Mouse (Mus musculus): ENCODE data around the gene Rapsn.

Gene Rapsn

DNA sequence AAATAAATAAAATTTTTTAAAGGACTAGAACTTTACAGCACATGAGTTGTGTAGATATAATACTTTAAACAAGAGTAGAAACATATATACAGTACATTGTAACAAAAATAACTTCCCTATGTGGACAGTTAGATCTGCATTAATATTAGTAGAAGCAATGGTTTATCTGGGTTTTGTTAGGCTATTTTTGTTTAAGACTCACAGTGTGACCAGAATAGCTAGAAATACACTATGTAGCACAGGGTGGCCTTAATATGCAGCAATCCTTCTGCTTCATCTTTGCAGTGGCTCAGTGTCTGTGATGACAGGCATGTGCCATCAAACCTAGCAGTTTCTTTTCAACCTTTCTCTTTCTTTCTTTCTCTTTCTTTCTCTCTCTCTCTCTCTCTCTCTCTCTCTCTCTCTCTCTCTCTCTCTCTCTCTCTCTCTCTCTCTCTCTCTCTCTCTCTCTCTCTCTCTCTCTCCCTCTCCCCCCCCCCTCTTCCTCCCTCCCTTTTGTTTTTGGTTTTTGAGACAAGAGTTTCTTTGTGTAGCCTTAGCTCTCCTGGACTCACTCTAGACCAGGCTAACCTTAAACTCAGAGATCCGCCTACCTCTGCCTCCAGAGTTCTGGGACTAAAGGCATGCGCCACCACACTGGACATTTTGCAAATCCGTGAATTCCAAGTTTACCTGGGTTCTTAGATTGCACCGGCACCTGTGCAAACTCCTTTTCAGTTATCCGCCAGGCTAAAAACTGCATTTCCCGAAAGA, 17.9 kb downstream of the Rapsn start:
- no peak for DNase-seq (ENCODE audit: low spot score in 2 of 2)

DNA sequence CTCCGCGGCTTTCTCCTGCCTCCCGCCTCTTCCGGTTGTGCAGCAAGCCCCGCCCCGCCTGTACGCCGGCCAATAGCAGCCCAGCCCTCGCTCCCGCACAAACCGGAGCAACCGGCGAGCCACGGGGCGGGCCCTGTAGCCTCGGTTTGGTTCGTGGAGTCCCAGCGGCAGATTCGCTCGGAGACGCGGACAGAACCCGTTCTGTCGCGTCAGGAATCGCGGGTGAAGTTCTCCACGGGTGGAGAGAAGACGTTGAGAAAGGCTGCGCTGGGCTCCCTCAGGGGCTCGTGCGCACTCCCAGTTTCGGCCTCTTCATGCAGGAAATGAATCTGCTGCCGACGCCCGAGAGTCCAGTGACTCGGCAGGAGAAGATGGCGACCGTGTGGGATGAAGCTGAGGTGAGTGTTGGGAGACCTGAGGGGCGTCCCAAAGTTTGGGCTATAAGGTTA, 18.5 kb downstream of the Rapsn start, which contains the start of gene Psmc3:
Gene Psmc3 (plus strand): TSS at position 76 of the 449 bp plus-strand sequence.
- DNase-seq (ENCODE audit: low spot score in 2 of 2) = peak; percentile 95 to 98

DNA sequence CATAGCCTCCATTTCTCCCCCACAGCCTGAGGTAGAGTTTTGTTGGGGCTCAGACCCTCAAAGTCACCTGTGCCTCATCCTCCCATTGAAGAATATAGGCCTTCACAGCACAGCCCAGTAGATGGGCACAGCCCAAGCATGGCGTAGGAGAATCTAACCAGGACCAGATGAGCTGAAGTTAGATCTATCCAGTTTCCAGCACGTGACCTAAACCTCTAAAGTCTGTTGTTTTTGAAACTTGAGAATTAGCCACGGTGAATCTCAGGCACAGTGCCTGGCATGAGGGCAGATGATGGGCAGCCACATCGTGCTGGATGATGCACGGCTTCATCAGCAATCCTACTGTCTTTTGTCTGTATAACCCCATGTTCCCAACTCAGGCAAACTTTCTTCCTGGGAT, 23.0 kb downstream of the Rapsn start:
- DNase-seq (ENCODE audit: low spot score in 2 of 2) = no peak

DNA sequence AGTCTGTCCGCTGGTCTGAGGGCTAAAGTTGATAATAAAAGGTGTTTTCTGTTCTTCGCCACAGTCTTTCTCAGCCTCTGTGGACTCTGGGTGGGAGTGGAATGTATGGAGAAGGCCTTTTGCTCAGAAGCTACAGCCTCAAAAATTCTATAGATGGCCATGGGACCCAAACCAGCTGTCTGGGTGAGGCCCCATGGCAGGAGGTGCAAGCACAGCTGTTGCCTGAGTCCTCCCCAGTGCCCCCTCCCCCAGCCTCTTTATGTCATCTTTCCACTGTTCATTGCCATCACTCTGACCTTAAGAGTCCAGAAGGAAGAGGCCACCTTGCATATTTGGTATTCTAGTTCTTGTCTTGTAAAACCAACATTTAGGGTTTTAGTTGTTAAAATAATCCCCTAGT, 24.0 kb downstream of the Rapsn start:
- no peak for DNase-seq (ENCODE audit: low spot score in 2 of 2)

DNA sequence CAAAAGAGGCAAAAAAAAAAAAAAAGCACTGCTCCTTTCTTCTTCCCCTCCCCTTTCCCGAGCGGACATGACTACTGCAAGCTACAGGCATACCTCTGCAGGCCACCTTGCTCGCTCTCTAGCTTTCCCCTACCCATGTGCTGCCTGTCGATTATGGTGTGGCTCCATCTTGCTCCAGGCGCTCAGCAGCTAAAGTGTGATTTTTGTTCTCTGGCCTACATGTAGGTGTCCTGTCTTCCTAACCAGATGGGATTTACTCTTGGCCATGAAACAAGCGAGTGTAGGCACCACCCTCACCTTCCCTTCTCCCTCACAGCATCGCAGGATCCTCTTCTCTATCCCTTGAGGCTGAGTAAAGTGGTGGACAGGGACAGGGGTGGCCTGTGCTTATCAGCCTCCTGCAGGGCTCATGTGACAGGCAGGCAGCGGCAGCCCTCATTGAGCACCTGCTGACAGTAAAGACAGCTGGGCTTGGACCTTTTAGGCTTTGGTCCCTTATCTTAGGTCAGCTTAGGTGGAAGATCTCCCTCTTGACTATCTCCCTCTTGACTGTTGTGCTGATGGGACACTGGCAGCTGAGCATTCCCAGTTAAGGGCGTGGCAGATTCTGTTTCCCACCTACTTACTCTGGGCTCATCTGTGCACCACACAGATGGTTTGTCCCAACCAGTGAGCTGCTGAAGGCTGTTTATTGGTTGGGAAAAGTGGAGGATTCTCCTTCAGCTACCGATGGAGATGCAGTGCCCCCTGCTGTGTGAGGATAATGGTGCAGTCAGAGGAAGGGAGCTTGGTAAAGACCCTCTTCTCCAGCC, 25.3 kb downstream of the Rapsn start:
- no peak for DNase-seq (ENCODE audit: low spot score in 2 of 2)

DNA sequence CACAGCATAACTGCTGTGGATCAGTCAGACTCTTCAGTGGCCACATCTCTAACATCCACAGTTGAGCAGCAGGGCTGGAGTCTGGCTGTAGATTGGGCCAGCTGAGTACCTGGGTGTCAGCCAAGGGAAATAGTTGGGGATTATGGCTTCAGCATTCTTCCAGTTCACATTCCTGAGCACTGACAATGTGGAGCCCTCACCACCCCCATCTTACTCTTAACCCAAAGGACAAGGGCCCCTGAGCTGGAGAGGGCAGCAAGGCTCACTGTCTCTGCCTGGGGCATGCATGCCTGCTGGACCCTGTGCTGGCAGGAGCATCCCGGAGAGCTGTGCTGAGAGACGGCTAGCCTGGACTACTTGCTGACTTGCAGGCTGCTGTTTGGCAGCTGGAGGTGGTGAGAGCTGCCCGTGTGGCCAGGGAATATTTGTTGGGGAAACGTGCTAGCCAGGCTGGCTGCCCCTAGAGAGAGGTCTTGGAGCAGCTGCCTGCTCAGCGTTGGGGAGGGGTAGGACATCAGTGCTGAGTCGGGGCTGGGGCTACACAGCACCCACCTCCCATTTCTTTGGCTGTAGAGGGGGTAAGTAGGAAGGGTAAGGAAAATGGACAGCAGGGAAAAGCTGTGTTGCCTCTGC, 26.5 kb downstream of the Rapsn start:
- no peak for DNase-seq (ENCODE audit: low spot score in 2 of 2)

DNA sequence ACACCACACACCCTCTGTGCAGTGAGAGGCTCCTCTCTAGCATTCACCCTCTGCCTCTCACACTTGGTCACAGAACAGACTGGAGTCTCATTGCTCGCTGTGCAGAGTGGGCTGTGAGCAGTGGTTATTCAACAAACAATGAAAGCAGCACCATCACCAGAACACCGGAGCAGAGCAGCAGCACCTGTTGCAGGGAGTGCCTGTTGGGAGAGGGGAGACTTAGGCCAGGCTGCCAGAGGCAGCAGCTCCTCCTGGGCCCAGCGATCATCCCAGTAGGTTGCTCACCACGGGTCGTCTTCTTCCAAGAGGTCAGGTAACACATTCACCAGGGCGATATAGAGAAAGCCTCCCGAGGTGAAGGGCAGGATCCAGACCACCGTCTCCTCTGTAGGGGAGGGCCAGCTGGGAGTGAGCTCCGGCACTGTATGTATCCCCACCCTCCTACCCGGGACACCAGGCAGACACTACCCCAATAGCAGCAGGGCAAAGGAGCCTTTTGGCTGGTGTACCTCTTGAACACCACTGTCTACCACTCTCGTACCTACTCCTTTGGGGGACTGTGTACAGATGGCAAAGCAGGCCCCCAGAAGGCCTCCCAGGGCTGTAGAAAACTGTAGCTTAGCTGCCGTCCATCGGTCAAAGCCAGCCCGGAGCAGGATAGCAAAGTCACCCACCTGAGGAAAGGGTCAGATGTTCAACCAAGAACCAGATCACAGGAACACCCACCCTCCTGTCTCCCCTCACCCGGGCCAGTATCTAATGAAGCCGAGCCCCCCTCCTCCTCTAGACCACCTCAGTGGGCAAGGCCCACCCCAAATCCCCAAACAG, 27.6 kb downstream of the Rapsn start:
- no peak for DNase-seq (ENCODE audit: low spot score in 2 of 2)

DNA sequence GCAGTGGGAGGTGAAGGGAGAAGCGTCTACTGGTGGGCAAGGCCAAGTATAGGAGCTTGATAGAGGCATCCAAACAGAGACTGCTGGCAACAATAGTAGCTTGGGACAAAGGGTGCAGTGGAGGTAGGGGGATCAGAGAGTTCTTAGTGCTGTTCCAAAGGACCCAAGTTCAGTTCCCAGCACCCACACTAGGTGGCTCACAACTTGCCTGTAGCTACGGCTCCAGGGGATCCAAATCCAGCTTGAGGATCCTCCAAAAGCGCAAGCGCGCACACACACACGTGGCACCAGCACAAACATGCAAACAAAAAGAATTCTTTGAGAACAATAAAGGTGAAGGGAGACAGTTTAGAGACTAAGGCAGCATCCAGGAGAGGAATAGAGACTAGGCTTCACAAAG, 28.8 kb downstream of the Rapsn start:
- no peak for DNase-seq (ENCODE audit: low spot score in 2 of 2)

DNA sequence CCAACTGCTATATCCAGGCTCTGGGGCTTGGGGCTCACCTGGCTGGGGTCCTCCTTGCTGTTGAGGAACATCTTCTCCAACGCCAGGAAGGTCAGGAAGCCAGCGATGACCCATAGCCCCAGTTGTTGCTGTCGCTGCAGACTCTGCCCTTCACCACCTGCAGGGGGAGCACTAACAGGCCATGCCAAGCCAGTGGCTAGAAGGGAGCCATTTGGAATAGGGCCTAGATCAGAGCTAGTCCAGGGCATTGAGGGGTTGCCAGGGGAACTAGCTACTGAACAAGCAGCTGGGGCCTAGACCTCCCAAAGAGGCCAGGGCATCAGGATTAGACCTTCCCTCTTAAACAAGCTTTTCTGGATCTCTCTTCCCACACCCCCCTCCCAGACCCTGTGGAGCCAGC, 30.1 kb downstream of the Rapsn start:
- DNase-seq (ENCODE audit: low spot score in 2 of 2) = peak in 1 of 2 experiments; percentile 73

DNA sequence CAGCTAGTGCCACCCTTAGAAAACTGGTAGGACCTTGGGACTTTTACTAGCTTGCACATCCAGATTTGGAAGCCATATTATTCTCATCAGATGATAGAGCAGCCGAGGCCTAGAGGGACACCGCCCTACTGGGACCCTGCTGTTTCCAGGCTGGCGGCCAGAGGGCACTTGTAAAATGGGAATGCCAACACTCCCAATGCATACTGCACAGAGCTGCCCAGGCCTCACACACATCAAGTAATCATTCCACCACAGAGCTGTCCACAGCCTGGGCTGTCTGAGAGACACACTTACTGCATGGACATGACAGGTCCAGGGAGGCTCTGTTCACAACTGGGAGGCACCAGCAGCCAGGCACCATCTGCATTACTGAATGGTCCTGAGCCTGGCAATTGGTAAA, 31.0 kb downstream of the Rapsn start:
- no peak for DNase-seq (ENCODE audit: low spot score in 2 of 2)

DNA sequence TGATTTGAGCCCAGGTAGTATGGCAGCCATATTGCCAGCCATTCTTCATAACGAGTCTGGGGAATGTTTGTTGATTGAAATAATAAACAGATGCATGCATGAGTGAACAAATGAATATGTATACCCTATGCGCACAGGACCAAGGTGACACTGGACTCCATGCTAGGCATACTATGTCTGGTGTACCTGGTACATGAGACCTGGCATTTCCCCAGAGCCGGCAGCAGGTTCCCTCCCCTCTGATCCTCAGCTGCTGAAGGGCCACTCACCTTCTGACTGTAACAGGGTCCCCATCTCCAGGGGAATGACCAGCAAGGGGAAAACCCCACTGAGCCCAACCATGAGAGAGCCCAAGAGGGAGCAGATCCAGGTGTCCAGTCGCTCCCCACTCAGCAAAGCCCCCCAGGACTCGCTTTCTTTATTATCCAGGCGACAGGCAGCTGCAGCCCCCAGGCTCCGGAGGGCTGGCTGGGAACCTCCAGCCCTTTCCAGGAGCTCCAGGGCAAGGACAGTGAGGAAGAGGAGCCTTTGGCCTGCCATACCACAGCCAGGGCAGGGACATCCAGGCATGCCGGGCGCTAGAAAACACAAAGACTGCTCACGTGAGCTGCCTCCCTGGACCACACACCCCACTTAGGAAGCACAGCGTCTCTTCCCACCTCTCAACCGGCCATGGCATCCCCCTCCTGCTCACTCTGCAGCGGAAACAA, 32.9 kb downstream of the Rapsn start:
- no peak for DNase-seq (ENCODE audit: low spot score in 2 of 2)

DNA sequence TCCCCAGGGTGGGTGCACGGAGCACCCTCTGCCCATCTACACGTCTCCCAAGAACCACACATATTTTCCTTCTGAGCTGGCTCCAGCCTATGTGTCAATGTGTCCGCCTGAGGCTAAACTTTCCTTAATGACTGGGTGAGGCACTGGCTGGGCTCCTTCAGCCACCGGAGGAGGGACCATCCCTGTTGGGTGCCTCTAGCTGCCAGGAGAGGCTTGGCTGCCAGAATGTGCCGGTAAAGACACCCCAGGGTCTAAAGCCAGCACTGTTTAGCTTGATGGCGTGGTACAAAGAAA, 33.4 kb downstream of the Rapsn start:
- DNase-seq (ENCODE audit: low spot score in 2 of 2) = no peak

DNA sequence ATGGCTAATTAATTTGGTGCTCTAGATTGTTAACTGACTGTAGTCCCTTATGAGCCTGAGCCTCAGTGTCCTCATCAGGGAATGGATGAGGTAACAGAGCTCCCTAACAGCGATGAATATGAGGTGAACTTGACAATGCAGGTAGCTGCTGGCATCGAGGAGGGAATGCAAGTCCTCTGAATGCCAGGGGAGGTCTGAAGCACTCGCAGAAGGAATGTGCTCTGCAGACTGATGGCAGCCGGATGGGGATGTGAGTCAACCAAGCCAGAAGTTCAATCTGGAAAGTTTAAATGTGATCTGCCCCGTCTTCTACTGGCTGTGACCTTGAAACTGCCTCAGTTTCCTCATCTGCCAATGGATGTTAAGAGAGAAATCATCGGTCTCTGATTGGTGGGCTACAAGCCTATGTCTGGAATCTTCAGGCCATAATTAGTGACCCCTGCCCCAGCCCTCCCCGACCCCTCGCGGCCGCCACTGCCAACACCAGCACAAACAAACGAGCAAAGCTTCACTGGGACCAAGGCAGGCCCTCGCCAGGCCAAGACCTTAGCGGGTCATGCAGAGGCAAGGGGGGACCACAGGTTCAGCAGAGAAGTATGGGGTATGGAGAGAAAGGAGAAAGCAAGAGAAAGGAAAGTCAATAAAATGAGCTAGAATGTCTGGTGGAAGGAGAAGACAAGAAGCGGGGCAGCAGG, 34.0 kb downstream of the Rapsn start:
- peak in 1 of 2 experiments; percentile 25 for DNase-seq (ENCODE audit: low spot score in 2 of 2)

DNA sequence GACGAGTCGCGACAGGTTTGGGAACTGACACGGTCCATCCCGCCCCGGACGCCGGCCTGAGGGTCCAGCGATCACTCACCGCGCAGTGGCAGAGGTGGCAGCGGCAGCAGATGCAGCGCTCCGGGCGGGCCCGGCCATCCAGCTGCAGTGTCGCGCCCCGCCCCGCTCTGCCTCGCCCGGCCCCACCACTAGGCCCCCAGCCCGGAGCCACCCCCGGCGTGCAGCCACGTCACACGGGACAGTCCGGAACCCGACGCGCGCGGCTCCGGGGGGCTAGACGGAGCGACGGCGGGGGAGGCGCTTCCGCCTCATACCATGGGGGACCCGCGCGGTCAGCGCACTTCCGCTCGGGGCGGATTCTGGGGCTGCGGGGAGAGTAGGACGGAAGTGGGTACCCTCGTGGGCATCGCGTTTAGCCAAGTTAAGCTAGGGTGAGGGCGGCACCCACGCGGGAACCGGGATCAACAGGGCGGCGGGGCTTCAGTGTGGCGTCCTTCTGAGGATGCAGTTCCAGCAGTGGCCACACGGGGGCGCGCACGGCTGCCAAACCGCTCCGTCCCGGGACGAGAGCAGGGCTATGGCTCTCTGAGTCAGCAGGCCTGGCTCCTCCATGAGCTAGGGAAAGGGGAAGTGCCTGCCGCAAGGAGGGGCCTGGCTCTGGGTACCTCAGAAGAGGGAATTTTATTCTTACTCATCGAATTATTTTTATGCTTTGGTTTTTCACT, 34.8 kb downstream of the Rapsn start, which contains the start of gene Slc39a13:
Gene Slc39a13 (minus strand): TSS at position 342 of the 725 bp plus-strand sequence.
- DNase-seq (ENCODE audit: low spot score in 2 of 2) = peak; percentile 94 to 97

DNA sequence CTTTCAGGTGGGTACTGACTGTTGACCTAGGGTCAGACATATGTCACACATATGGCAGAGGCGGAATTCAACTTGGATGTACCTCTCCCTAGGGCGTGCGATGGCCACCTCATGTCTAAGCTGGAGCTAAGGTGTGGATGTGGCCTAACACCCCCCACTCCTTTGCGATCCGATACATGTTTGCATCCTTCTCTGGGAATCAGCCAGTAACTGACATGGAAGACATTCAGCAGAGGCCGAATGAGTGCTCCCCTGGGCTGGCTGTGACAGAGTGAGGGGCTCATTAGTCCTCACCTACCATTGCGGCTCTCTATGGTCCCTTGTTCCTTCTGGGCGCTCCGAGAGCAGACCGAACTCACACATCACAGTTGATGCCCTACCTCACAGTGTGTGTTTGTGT, 35.6 kb downstream of the Rapsn start:
- DNase-seq (ENCODE audit: low spot score in 2 of 2) = no peak

DNA sequence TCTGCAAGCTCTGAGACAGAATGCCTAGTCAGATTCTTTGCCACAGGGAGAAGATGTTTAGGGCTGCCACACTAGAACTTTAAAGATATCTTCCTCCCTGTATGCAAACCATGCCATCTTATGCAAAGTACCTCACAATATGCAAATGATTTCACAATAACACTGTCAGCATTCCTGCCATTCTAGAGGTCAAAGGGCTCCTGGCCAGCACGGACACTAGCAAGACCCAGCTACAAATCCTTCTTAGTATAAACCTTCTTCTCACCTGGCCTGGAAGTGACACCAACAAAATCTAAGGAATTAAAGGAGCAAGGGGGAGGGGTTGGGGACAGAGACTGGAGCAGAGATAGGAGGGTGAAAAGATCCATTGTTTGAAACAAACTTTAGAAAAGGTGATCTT, 36.7 kb downstream of the Rapsn start:
- DNase-seq (ENCODE audit: low spot score in 2 of 2) = no peak

DNA sequence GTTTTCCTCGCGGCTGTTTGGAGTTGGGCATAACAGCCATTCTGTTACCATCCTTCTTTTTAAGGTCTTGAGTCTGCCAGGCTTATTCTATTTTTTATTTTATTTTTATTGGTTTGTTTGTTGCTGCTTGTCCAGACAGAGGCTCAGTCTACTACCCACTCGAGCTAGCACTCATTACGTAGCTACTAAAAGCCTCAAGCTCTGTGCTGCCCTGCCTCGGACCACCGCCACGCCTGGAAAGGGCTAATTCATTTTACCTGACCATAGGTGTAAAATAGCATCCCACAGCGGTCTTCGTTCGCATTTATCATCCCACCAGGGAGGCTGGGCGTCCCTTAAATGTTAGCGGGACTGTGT, 42.5 kb downstream of the Rapsn start:
- DNase-seq (ENCODE audit: low spot score in 2 of 2) = no peak

DNA sequence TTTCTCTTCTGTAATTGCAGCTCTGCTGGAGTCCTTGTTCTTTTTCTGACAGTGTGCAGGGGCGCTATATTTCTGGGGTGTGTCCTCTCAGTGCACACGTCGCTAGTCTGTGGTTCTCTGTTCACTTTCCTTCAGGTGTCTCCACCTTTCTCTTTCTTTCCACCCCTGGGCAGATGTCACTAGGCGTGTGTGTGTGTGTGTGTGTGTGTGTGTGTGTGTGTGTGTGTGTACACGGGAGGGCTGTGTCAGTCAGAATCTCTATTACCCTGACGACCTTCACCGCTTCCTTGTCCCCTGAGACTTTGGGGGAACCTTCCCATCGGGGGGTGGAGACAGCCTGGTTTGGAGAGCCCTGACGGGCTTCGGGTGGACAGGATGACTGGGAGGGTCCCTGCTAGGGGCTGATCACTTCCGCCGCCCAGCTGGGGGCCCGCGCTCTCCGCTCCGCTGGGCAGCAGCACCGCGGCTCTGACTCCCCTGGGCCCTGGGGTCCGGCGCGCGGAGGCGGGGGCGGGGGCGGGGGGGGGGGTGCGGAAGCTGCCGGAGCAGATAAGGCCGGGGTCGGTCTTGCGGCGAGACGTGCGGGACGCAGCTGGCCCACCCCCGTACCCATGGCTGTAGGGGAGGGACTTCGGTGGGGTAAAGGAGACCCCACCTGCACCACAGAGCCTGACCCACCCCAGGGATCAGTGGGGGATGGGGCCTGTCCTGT, 43.0 kb downstream of the Rapsn start:
- peak in 1 of 2 experiments; percentile 55 for DNase-seq (ENCODE audit: low spot score in 2 of 2)

DNA sequence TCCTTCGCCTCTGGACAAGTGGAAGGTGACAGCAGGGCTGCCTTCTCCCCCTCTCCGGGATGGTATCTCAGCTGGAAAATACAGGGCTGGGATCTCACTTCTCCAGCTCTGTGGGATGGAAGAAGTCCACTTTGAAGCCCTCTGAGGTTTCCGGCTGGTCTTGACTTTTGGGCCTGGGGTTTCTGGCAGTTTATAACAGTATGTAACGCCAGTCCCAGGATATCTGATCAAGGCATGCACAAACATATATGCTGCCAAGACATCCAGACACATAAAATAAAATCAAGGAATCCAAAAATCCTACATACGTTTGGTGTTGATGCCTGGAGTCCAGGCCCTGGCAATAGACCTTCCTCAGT, 43.6 kb downstream of the Rapsn start:
- no peak for DNase-seq (ENCODE audit: low spot score in 2 of 2)

Data from spleen, postnatal 10 days (tissue).